Mouse (Mus musculus): ENCODE results near the gene Samd8. TPM values are rescaled to one million over a fixed set of nuclear protein-coding genes. Genes with fewer than 3 reads are reported as not detected.

The Samd8 gene
- total RNA-seq, 2 experiments from 2014 or later = 2.9 to 10.8 TPM

DNA sequence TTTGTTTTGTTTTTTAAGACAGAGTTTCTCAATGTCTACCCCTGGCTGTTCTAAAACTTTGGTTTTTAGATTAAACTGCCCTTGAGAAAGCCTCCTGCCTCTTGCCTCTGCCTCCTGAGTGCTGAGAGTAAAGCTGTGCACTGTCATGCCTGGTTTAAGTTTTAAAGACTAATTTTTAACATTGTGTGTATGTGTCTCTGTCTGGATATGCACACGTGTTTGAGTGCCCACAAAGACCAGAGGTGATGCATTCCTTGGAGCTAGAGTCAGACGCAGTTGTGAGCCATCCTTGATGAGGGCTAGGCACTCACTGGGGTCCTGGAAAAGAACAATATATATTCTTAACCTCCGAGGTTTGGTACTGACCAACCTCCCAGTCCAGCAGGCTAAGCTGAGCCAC is 37.0 kb downstream of the Samd8 start:
- ATAC-seq (replicated peaks; ENCODE audit: low FRiP score, poor library complexity, severe bottlenecking) = no peak

DNA sequence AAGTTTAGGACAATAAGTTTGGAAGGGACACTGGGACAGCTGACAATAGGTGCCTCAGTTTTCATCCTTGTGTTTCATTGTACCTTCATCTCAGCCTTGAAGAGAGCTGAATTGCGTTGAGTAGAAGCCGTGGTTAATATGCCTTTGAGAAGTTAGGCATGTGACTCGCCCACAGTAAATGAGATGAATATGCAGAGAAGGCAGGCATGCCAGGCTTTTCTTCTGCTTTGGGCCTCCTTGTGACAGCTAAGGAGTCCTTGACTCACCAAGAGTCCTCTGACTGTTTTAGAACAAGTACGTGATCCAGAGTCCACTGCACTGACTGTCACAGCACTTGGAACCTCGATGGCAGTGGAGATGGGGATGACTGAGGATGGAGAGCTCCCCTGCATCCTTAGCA is 37.8 kb downstream of the Samd8 start:
- no peak for ATAC-seq (replicated peaks; ENCODE audit: low FRiP score, poor library complexity, severe bottlenecking)

DNA sequence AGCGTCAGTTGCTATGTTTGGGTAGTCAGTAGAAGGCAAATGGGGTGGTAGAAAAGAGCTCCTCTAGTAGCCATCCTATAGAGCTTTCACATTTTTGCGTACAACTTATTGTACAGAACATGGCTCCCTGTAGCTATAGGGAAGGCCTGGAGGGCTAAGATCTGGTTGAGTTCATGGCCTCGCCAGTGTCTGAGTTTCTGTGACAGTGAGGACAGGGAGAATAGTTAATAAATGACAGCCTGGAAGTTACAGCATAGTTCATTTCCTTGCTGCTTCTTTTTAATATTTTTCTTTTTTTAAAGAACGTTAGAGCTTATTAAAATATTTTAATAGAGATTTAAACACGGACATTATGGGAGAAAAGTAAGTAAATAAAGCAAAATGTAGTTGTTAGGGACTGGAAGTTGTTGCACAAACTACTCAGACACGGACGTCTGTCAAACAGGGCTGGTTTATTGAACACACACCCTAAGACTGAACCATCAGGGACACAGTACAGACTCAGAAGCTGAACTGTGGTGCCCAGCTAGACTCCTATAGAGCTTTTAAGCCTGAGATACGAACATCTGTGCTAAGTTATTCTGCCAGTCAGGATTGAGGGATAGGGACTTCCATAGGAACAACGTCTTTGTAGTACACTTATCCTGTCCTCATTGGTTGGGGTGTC is 40.4 kb downstream of the Samd8 start:
- no peak for ATAC-seq (replicated peaks; ENCODE audit: low FRiP score, poor library complexity, severe bottlenecking)

DNA sequence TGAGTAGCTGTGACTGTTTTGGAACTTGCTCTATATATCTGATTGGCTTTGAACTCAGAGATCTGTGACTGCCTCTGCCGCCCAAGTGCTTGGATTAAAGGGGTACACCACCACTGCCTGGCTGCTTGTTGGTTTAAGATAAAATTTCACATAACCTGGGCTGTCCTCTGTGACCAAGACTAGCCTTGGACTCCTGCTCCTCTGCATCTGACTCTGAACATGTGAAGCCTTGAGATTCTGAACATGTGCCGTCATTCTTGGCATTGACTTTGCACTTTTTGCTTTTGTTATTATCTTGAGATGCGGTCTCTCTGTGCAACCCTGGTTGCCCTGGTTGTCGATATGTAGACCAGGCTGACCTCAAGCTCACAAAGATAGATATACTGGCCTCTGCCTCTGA is 41.4 kb downstream of the Samd8 start:
- no peak for ATAC-seq (replicated peaks; ENCODE audit: low FRiP score, poor library complexity, severe bottlenecking)

DNA sequence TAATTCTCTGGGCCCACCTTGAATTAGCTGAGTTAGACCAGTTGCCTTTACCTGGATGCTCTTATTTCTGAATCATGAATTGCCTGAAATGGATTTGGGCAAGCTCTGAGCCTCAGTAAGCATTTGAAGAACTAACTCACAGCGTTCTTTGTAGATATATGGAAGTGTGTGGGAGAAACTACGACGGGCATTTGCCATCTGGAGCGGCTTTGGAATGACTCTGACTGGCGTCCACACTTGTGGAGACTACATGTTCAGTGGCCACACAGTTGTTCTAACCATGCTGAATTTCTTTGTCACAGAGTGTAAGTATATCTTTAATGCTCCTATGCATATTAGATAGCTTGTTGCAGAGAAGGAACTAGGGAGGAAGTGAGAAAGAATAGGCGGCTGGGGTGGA is 41.9 kb downstream of the Samd8 start:
- no peak for ATAC-seq (replicated peaks; ENCODE audit: low FRiP score, poor library complexity, severe bottlenecking)

DNA sequence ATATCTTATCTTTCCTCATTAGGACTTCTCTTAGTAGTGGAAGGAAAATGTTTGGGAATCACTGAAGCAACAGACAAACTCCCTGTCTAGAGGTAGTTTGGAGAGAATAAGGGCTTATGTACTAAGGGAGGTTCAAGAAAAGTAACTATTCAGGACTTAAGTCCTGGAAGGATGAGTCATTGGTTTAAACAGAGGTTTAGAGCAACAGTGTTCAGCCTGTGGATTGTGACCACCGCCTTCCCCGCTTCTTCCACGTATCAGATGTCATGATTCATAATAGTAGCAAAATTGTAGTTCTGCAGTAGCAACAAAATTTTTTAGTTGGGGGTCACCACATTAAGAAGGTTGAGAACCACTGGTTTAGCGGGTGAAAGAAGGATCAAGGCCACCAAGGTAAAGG is 50.3 kb downstream of the Samd8 start:
- no peak for ATAC-seq (replicated peaks; ENCODE audit: low FRiP score, poor library complexity, severe bottlenecking)

DNA sequence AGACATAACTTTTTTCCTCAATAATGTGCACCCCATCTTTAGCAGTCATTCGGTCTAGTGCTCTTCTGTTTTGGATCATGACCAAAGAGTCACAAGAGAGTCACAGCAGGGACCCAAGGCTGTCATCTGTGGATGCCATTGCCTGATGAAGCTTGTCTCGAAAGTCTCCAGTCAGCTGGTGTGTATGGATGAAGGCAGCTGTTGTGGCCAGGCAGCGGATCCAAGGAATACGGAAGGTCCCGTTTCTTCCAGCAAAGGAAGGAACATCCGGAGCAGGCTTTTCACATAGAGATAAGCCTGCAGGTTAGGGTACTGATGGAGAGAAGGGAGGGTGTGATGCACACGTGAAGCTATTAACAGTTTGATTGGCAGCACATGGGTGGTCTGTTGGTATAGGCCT is 51.3 kb downstream of the Samd8 start:
- ATAC-seq (replicated peaks; ENCODE audit: low FRiP score, poor library complexity, severe bottlenecking) = no peak

DNA sequence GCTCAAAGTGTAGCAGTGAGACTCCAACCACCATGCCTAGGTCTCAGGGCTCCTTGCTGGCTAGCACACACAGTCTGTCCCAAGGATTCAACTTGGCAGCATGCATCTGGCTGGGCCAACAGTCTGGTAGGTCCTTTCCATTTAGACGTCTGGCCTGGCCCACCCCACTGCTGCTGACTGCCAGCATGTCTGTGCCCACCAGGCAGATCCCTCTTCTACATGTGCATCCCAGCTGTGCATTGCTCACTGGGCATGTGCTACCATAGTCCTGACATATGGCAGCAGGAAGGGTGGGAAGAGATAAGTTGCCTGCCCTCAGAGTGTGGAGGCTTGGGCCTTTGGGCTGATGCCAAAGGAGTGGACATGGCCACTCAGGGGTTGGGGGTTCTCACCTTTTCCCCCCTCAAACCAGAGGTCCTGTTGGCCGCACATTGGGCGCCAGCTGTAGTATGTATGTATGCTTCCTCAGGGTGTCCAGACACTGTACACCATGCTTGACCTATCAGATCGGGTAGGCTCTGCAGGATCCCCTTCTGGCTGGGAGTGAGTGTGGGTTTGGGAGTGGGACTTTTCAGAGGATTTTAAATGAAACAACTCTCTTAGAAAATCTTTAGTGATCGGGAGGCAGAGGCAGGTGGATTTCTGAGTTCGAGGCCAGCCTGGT is 52.3 kb downstream of the Samd8 start:
- ATAC-seq (replicated peaks; ENCODE audit: low FRiP score, poor library complexity, severe bottlenecking) = no peak

DNA sequence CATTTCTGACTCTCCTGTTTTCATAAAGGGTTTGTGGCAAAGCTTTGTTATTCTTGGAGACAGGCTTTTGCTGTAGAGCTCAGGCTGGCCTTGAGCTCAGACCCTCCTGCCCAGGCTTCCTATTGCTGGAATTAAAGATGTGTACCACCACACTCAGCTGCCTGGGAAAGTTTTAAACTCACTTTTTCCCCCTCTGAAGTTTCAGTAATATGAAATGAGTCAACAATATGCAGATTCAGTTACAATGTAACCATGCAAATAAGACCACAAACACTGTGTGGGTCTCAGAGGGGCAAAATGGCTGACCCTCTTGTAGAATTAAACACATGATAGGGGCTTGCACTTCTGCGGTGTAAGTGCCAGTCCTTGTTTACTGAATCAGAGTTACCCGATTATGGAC is 55.9 kb downstream of the Samd8 start:
- ATAC-seq (replicated peaks; ENCODE audit: low FRiP score, poor library complexity, severe bottlenecking) = no peak

DNA sequence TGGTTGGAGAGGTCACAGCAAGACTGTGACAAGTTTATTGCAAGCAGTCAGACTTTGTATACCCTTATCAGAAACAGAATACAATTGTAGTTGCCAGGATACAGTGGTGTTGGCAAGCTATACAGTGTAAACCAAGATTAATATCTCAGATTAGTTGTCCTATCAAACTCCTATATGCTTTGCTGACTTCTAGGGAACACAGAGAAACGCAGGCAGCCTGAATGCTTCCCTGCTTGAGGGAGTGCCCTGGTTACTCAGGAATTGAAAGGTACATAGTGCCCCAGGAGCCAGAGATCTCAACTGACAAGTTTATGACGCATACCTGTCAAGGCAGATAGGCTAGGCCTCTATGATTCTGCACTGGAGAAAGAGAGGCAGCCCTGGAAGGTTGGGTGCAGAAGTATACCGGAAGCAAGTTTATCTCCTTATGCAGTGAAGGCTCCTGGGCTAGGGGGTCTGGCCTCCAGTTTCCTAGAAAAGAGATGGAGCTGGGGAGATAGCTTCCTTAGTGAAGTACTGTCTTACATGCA is 56.4 kb downstream of the Samd8 start:
- ATAC-seq (replicated peaks; ENCODE audit: low FRiP score, poor library complexity, severe bottlenecking) = no peak

DNA sequence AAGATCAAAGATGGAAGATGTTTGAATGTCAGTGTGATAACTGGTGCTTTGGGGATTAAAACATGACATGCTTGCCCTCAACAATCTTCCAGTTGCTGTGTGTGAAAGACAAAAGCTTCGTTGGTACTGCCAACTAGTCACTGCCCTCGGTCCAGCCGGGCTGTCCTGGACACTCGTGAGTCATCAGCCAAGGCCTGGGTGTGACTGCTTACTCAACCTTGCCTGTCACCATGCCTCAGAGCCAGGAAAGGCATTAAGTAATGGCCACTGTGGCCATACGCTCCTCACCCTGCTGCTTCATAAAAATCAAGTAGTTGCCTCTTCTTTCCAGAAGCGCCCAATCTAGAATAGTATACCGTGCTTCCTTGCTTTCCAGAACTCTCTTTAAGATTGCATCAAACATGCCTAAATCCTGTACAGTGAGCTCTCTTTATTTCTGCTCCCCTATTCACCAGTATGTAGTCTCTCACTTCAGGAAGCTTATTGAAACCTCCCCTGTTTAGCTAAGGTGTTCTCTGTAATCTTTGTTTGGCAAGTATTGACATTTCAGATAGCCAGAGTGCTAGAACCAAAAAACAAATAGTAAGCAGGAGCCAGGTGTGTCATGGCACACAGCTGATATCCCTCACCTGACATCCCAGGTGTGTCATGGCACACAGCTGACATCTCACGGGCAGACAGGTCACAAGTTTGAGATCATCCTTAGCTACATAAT is 58.0 kb downstream of the Samd8 start:
- no peak for ATAC-seq (replicated peaks; ENCODE audit: low FRiP score, poor library complexity, severe bottlenecking)

DNA sequence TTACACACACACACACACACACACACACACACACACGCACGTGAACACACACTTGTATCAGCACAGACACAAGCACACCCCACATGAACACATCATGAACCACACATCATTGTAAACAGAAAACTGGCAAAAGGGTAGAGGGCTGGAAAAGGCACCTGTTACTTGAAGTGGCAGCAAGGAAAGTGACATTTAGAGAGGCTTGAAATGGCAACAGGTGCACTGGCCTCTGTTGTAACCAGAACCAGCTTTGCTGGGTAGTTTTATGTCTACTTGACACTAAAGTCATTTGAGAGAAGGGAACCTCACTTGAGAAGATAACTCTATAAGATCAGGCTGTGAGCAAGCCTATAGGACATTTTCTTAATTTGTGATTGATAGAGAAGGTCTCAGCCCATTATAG is 59.1 kb downstream of the Samd8 start:
- ATAC-seq (replicated peaks; ENCODE audit: low FRiP score, poor library complexity, severe bottlenecking) = no peak

DNA sequence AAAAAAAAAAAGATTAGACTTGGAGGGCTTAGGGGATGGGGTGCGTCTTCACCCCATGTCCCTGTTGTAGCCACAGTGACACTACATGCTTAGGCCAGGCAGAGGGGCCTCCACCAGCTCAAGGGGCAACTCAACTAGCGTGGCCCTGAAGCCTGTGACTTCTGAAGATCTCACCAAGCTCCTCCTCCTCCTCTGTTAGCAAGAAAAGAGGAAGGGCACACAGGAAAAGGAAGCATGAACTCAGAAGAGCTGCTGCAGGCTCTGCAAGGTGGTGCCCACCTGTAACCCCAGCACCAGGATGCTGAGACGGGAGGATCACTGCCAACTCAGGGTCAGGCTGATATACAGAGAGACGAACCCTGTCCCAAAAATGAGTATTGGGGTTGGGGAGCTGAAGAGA is 61.0 kb downstream of the Samd8 start:
- ATAC-seq (replicated peaks; ENCODE audit: low FRiP score, poor library complexity, severe bottlenecking) = no peak

DNA sequence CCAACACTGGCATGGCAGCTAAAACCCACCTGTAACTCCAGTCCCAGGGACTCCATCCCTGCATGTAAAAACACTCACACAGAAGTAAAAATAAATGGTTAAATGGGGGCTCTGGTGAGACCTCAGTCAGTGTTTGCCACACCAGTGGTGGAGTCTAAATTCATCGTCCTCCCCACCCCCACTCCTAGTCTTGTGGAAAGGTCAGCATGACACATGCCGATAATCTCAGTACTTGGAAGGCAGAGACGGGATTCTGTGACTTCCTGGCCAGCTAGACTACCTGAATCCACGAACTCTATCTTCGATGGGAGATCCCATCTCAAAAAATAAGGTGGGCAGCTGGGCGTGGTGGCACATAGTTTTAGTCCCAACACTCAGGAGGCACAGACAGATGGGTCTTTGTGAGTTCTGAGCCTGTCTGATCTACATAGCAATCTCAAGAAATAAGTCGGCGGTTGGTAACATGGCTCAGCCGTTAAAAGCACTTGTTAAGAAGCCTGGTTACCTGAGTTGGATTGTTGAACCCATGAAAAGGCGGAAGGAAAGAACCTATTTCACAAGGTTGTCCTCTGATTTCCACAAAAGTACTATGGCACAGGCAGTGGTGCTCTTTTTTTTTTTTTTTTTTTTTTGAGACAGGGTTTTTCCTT is 61.5 kb downstream of the Samd8 start:
- ATAC-seq (replicated peaks; ENCODE audit: low FRiP score, poor library complexity, severe bottlenecking) = no peak

DNA sequence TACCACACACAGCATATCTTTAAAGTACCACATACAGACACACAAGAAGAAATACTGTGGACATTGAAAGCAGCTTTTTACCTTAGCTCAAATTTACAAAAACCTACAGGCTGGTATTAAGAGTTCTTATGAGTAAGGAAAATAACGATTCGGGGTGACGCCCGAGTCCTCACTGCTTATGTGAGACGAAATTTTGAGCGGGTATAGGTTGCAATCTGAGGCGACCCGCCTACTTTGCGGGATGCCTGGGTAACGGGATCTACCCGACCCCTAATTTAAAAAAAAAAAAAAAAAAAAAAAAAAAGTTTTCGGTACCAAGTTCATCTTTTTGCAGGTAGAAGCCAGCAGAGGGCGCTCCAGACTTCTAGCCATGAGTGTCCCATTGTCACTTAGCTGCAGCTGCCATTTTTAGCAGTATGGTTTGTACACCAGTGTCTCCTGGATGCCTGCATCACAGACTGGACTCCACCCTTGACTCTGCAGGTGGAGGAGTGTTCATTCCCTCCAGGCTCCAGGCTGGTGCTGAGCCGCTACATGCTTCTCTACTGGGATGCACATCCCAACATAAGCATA is 62.3 kb downstream of the Samd8 start:
- ATAC-seq (replicated peaks; ENCODE audit: low FRiP score, poor library complexity, severe bottlenecking) = peak; percentile 85

DNA sequence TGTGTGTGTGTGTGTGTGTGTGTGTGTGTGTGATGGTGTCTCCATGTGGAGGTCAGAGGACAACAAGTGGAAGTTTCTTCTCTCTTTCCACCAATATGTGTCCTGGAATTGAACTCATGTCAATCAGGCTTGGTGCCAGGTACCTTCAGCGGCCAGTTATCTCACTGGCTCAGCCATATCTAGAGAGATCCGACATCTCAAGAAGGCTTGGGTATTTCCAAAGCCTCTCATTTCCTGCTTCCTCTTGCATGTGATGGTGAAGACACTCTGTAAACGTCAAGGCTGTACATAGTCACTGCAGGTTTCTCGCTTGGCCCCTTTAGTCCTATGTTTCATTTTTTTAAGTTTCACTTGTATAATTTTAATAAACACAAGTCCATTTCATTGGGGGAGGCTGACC is 62.9 kb downstream of the Samd8 start:
- ATAC-seq (replicated peaks; ENCODE audit: low FRiP score, poor library complexity, severe bottlenecking) = peak; percentile 55; the same call in 1 of the 2 replicates

DNA sequence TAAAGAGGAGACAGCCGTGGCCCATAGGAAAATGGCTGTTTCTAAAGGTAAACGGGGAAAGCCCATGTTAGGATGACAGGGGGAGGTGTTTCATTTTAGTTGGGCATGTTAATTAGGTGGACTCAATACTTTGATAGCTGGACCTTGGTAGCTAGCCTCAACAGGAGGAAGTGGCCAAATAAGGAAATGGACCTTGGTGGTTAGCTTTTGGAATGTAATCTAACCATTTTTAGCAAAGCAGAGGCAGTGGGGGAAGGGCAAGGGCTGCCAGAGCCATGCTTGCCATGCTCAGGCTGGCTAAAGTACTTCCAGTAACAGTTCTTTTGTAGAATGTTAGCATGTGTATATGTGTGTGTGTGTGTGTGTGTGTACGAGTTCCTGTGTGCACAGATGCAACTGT is 63.5 kb downstream of the Samd8 start:
- no peak for ATAC-seq (replicated peaks; ENCODE audit: low FRiP score, poor library complexity, severe bottlenecking)

DNA sequence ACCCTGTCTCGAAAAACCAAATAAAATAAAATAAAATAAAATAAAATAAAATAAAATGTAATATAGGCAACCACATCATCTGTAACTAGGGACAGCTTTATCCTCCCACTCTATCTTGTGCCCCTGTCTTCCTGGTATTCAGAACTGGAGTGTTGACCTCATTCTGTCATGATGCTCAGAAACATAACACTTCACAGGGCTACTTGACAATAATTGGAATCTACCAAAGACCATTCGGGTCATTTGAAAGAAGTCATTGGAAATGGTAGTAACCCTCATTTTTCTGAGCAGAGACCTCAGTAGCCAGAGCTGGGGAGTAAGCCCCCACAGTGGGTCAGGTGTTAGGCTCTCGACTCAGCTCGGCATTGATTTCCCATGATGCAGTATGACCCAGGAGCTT is 64.3 kb downstream of the Samd8 start:
- ATAC-seq (replicated peaks; ENCODE audit: low FRiP score, poor library complexity, severe bottlenecking) = no peak

DNA sequence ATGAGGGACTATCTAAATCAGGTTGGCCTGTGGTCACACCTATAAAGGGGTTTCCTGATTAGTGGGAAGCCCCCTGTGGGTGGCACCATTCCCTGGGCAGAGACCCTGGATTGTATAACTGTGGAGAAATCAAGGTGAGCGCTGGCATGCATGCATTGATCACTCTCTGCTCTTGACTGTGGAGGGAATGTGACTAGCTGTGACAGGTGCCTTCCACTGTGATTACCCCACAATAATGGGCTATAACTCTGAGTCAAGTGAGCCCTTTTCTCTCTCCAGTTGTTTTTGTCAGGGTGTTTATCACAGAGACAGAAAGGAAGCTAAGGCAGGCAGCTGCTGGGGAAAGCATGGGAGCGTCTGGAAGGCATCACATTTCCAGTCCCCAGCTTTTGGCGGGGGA is 65.9 kb downstream of the Samd8 start:
- no peak for ATAC-seq (replicated peaks; ENCODE audit: low FRiP score, poor library complexity, severe bottlenecking)

DNA sequence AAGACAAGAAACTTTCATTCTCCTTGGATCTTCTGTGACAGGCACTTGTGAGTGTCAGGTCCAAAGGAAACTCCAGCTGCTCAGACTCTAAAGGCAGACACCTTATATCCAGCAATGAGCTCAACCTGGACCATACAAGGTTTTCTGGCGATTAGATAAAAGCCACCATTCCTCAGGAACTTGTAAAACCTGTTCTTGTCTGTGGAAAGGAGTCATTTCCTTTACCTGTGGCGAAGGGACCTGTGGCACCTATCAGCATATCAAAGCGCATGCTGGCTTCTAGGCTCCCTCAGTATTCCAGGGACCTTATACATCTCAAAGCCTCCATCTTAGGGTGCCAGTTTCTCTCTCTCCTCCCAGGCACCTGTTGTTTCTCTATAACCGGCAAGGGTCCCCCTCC is 67.1 kb downstream of the Samd8 start:
- ATAC-seq (replicated peaks; ENCODE audit: low FRiP score, poor library complexity, severe bottlenecking) = no peak

All from erythroid progenitor cell, adult 5-6 weeks (primary cell).